Mouse (Mus musculus) C2C12 (cell line): Measurements from ENCODE around the gene Sorcs2. TPM values are rescaled to one million over a fixed set of nuclear protein-coding genes. Genes with fewer than 3 reads are reported as not detected.

ENCODE experiments used
- H3K27me3 ChIP-seq: one replicate; pipeline ENCODE4 v1.6.1; 2011; ENCODE audit not compliant: control insufficient read depth, insufficient read depth, insufficient read length
- H3K36me3 ChIP-seq: one replicate; pipeline ENCODE4 v1.6.1; 2011; ENCODE audit not compliant: control insufficient read depth, insufficient read depth
- H3K4me3 ChIP-seq: one replicate; pipeline ENCODE4 v1.5.1; 2011; ENCODE audit warnings: mild to moderate bottlenecking, control low read depth; ENCODE audit not compliant: poor library complexity, insufficient read depth, severe bottlenecking
- H3K79me2 ChIP-seq: one replicate; pipeline ENCODE4 v1.6.1; 2011; ENCODE audit not compliant: control insufficient read depth, insufficient read depth
- H3K79me3 ChIP-seq: one replicate; pipeline ENCODE4 v1.6.1; 2011; ENCODE audit warnings: low read depth, control low read depth
- H3ac ChIP-seq: one replicate; pipeline ENCODE3; 2011; ENCODE audit warnings: low read depth; ENCODE audit not compliant: control insufficient read depth, insufficient read length
- CEBPB ChIP-seq: IDR thresholded peaks from one replicate; pipeline ENCODE4 v1.6.1; 2011; ENCODE audit warnings: low read depth, mild to moderate bottlenecking, control low read depth, moderate library complexity
- CTCF ChIP-seq: IDR thresholded peaks from one replicate; pipeline ENCODE4 v1.5.1; 2011; ENCODE audit not compliant: control insufficient read depth, insufficient read depth, insufficient read length
- FOSL1 ChIP-seq: IDR thresholded peaks from one replicate; pipeline ENCODE4 v1.8.0; 2011; ENCODE audit warnings: mild to moderate bottlenecking, low read length; ENCODE audit not compliant: poor library complexity, insufficient read depth, severe bottlenecking
- MAX ChIP-seq: IDR thresholded peaks from one replicate; pipeline ENCODE4 v1.6.1; 2011; ENCODE audit warnings: mild to moderate bottlenecking, control low read depth
- MYOD1 ChIP-seq: IDR thresholded peaks from one replicate; pipeline ENCODE4 v1.6.1; 2011; ENCODE audit warnings: low read depth; ENCODE audit not compliant: control insufficient read depth, insufficient read length
- MYOG ChIP-seq: IDR thresholded peaks from one replicate; pipeline ENCODE4 v1.6.1; 2011; ENCODE audit not compliant: control insufficient read depth, insufficient read length; ENCODE audit errors: extremely low read depth
- USF1 ChIP-seq: IDR thresholded peaks from one replicate; pipeline ENCODE4 v1.6.1; 2011; ENCODE audit warnings: low read depth, mild to moderate bottlenecking, control low read depth, moderate library complexity
- polyA plus RNA-seq: library from polyadenylated mRNA; unstranded; fragments of >200 nt; fragmentation: generic; extraction: Trizol; gene quantifications from one replicate; pipeline ENCODE4 v1.2.1, GENCODE M21; 2012; ENCODE audit warnings: missing spikeins

Sorcs2 gene
- polyA plus RNA-seq, 1 experiment, result 67.7 TPM

GRCm38 (mm10) chr5:36346698-36347097, 51.2 kb downstream of the Sorcs2 start:
- no peaks in the 10 kb centered on the region for H3K36me3 ChIP-seq

GRCm38 (mm10) chr5:36339283-36339682, 58.7 kb downstream of the Sorcs2 start:
- Histone ChIP-seq H3K79me2 (peaks cover 11% of the 10 kb centered on the region), H3ac (no peak overlapping the region), H3K27me3 (no peaks in the 10 kb centered on the region), H3K36me3 (no peaks in the 10 kb centered on the region), H3K4me3 (no peak overlapping the region), H3K79me3 (peaks cover 1% of the 10 kb centered on the region)
- TF ChIP-seq MYOD1, result no peak
- TF ChIP-seq USF1, result no peak
- no peak for TF ChIP-seq CEBPB
- TF ChIP-seq CTCF, result no peak
- TF ChIP-seq MAX, result no peak
- TF ChIP-seq FOSL1, result no peak
- no peak for TF ChIP-seq MYOG

More at GRCm38 (mm10) chr5:36346698-36347097, 51.2 kb downstream of the Sorcs2 start:
- H3K4me3 ChIP-seq, result no peak overlapping the region
- H3ac ChIP-seq, result no peak overlapping the region
- H3K79me2 ChIP-seq, result peaks cover 14% of the 10 kb centered on the region
- H3K79me3 ChIP-seq, result peaks cover 3% of the 10 kb centered on the region
- H3K27me3 ChIP-seq, result no peaks in the 10 kb centered on the region
- no peak for TF ChIP-seq USF1
- TF ChIP-seq FOSL1, result no peak
- TF ChIP-seq MYOD1, result no peak
- no peak for TF ChIP-seq CEBPB
- TF ChIP-seq MYOG, result no peak
- no peak for TF ChIP-seq CTCF
- TF ChIP-seq MAX, result no peak

GRCm38 (mm10) chr5:36336252-36336651, 61.7 kb downstream of the Sorcs2 start:
- Histone ChIP-seq H3K4me3 (no peak overlapping the region), H3K79me2 (peaks cover 6% of the 10 kb centered on the region), H3ac (no peak overlapping the region), H3K79me3 (peaks cover 4% of the 10 kb centered on the region), H3K27me3 (no peaks in the 10 kb centered on the region), H3K36me3 (no peaks in the 10 kb centered on the region)
- TF ChIP-seq MAX, result no peak
- no peak for TF ChIP-seq FOSL1
- TF ChIP-seq MYOD1, result no peak
- TF ChIP-seq USF1, result no peak
- no peak for TF ChIP-seq CEBPB
- no peak for TF ChIP-seq MYOG
- TF ChIP-seq CTCF, result no peak

GRCm38 (mm10) chr5:36335661-36336060, 62.3 kb downstream of the Sorcs2 start:
- Histone ChIP-seq H3K36me3 (no peaks in the 10 kb centered on the region), H3K4me3 (no peak overlapping the region), H3K79me2 (peaks cover under 1% of the 10 kb centered on the region), H3K27me3 (no peaks in the 10 kb centered on the region), H3ac (no peak overlapping the region), H3K79me3 (peaks cover 4% of the 10 kb centered on the region)
- TF ChIP-seq MYOG, result no peak
- TF ChIP-seq CEBPB, result no peak
- TF ChIP-seq MYOD1, result no peak
- TF ChIP-seq CTCF, result no peak
- no peak for TF ChIP-seq FOSL1
- no peak for TF ChIP-seq USF1
- no peak for TF ChIP-seq MAX

- Histone ChIP-seq H3ac (no peak overlapping the region), H3K36me3 (no peaks in the 10 kb centered on the region), H3K27me3 (no peaks in the 10 kb centered on the region)
Measured at GRCm38 (mm10) chr5:36334227-36334626, 63.7 kb downstream of the Sorcs2 start.

GRCm38 (mm10) chr5:36330472-36331155, 67.3 kb downstream of the Sorcs2 start:
- Histone ChIP-seq H3K4me3 (no peak overlapping the region), H3ac (no peak overlapping the region), H3K79me2 (peaks cover 7% of the 10 kb centered on the region), H3K27me3 (no peaks in the 10 kb centered on the region), H3K36me3 (no peaks in the 10 kb centered on the region), H3K79me3 (peaks cover 3% of the 10 kb centered on the region)
- no peak for TF ChIP-seq CTCF
- no peak for TF ChIP-seq MYOD1
- no peak for TF ChIP-seq CEBPB
- no peak for TF ChIP-seq FOSL1
- no peak for TF ChIP-seq USF1
- TF ChIP-seq MYOG, result no peak
- TF ChIP-seq MAX, result no peak

More at GRCm38 (mm10) chr5:36334227-36334626, 63.7 kb downstream of the Sorcs2 start:
- Histone ChIP-seq H3K4me3 (no peak overlapping the region), H3K79me2 (no peaks in the 10 kb centered on the region), H3K79me3 (peaks cover 3% of the 10 kb centered on the region)
- TF ChIP-seq FOSL1 (no peak), CTCF (no peak), MYOD1 (no peak), CEBPB (no peak), USF1 (no peak), MAX (no peak), MYOG (no peak)
